In genomic region chr7:141948045-141948444, GRCm38 (mm10) we compare ENCODE assay signal across 11 mouse cellular contexts. TPM values are rescaled to one million over a fixed set of nuclear protein-coding genes. Genes with fewer than 3 reads are reported as not detected.
DNase-seq lines count a peak whose midpoint lies in the region; ATAC-seq and TF ChIP-seq lines count a peak whose summit lies in the region.
"Had no signal": no experiment of that assay in that cellular context is flagged by ENCODE, and none has a peak within 500 bp of the region (broad histone marks: within the 10 kb centered on the region; RNA-seq: fewer than 3 reads in every experiment).

No protein-coding gene starts in this region.

- 0 out of 2 replicates have a peak, but pooled peaks have one; percentile 16 for TF ChIP-seq CTCF in kidney, adult 2 months (conservative IDR thresholded peaks at IDR 0.05; ENCODE audit: insufficient read depth, insufficient read length, low read depth, low read length)
- peak; percentile 40 for TF ChIP-seq CTCF in ES-Bruce4 (IDR thresholded peaks at IDR 0.05; ENCODE audit: low read depth, low read length)

- 76% methylated on average over 1 of the region's 1 CpGs for WGBS in kidney, adult 2 months
- WGBS in midbrain, embryonic 15.5 days, result 90% methylated on average over 1 of the region's 1 CpGs

- H3K4me2 ChIP-seq in midbrain, embryonic 15.5 days, result peak overlapping the region; percentile 91

- TF ChIP-seq EP300 in ES-Bruce4 (IDR thresholded peaks at IDR 0.05; ENCODE audit: insufficient read depth, low read depth, low read length), result no peak

- no peak for ATAC-seq in midbrain, embryonic 15.5 days (replicated peaks)
- ATAC-seq in granulocyte monocyte progenitor cell, adult 5-6 weeks (replicated peaks; ENCODE audit: poor library complexity, severe bottlenecking), result no peak

- no peak for TF ChIP-seq POLR2A in kidney, adult 2 months (IDR thresholded peaks at IDR 0.05; ENCODE audit: low read depth, low read length)
- no peak for TF ChIP-seq POLR2A in ES-Bruce4 (IDR thresholded peaks at IDR 0.05; ENCODE audit: insufficient read depth, low read length)

- no peaks in the 10 kb centered on the region for H3K9me3 ChIP-seq in ES-Bruce4 (replicated peaks; ENCODE audit: control insufficient read depth, insufficient read depth, low read length, poor library complexity, severe bottlenecking)
- no peaks in the 10 kb centered on the region for H3K9me3 ChIP-seq in midbrain, embryonic 15.5 days

- H3K27me3 ChIP-seq in kidney, adult 2 months (replicated peaks; ENCODE audit: control insufficient read depth, insufficient read depth, low read length), result 0 out of 2 replicates have a peak, but pooled peaks cover 1% of the 10 kb centered on the region
- H3K27me3 ChIP-seq in ES-Bruce4 (ENCODE audit: control insufficient read depth, insufficient read depth, low read length, poor library complexity, severe bottlenecking), result peaks cover 3% of the 10 kb centered on the region
- no peaks in the 10 kb centered on the region for H3K27me3 ChIP-seq in midbrain, embryonic 15.5 days (replicated peaks)

- no peak overlapping the region for H3K27ac ChIP-seq in kidney, adult 2 months (ENCODE audit: insufficient read depth, low read depth, low read length)
- no peak overlapping the region for H3K27ac ChIP-seq in ES-Bruce4 (ENCODE audit: insufficient read depth, low read length)
- no peak overlapping the region for H3K27ac ChIP-seq in midbrain, embryonic 15.5 days

- no peaks in the 10 kb centered on the region for H3K36me3 ChIP-seq in kidney, adult 2 months (ENCODE audit: control insufficient read depth, insufficient read depth, low read length)
- H3K36me3 ChIP-seq in ES-Bruce4 (ENCODE audit: control insufficient read depth, insufficient read depth, low read length, poor library complexity, severe bottlenecking), result no peaks in the 10 kb centered on the region
- H3K36me3 ChIP-seq in midbrain, embryonic 15.5 days (replicated peaks), result no peaks in the 10 kb centered on the region

- H3K4me3 ChIP-seq in kidney, adult 2 months (ENCODE audit: insufficient read depth, low read depth, low read length), result no peak overlapping the region
- no peak overlapping the region for H3K4me3 ChIP-seq in ES-Bruce4 (ENCODE audit: low read depth, low read length)
- no peak overlapping the region for H3K4me3 ChIP-seq in midbrain, embryonic 15.5 days

- H3K4me1 ChIP-seq in kidney, adult 2 months (ENCODE audit: control insufficient read depth, insufficient read depth, low read length), result no peaks in the 10 kb centered on the region
- no peaks in the 10 kb centered on the region for H3K4me1 ChIP-seq in ES-Bruce4 (ENCODE audit: control insufficient read depth, insufficient read depth, low read length)
- peaks cover 57% of the 10 kb centered on the region for H3K4me1 ChIP-seq in midbrain, embryonic 15.5 days

- DNase-seq in cerebellum, adult 9-11 months, result peak; percentile 62
- no peak for DNase-seq in cerebellum, postnatal 4 days (ENCODE audit: low spot score in 2 of 2)
- DNase-seq in kidney, adult 2 months, result no peak
- no peak for DNase-seq in kidney, postnatal 36 days
- DNase-seq in thymus, adult 18-20 months, result no peak
- DNase-seq: heart, postnatal 36 days; kidney, postnatal 25 days; lung, postnatal 10 days had no signal

- H3K9ac ChIP-seq in ES-Bruce4 (ENCODE audit: low read depth, poor library complexity, severe bottlenecking), result no peak overlapping the region
- no peak overlapping the region for H3K9ac ChIP-seq in midbrain, embryonic 15.5 days

RNA-seq across cellular contexts. Expression of gene Brsk2, which starts 1.5 kb away (rescaled TPM):
- 0.31 and 0.52 TPM in 2 replicates for polyA plus RNA-seq in kidney, adult 2 months (2012; rRNA removed)
- 0.70 and 0.75 TPM in 2 replicates for polyA plus RNA-seq in ES-Bruce4 (2011; ENCODE audit: insufficient read depth, insufficient read length, low read depth, missing spikeins)
- polyA plus RNA-seq in midbrain, embryonic 15.5 days (2015; fragmentation: Nextera tagmentation; extraction: Ambion mirVana), result 24.7 and 25.9 TPM in 2 replicates
- total RNA-seq in granulocyte monocyte progenitor cell, adult 5-6 weeks (2014; fragmentation: Nextera tagmentation), result not detected in 2 replicates
- total RNA-seq in granulocyte monocyte progenitor cell, adult 5-6 weeks (2017), result not detected in 2 replicates

RNA-seq across cellular contexts. Expression of gene Tollip, which starts 29.7 kb away (rescaled TPM):
- polyA plus RNA-seq in kidney, adult 2 months (2012; rRNA removed), result 86.2 and 92.3 TPM in 2 replicates
- 44.9 and 47.1 TPM in 2 replicates for polyA plus RNA-seq in ES-Bruce4 (2011; ENCODE audit: insufficient read depth, insufficient read length, low read depth, missing spikeins)
- 82.6 TPM in 2 replicates for polyA plus RNA-seq in midbrain, embryonic 15.5 days (2015; fragmentation: Nextera tagmentation; extraction: Ambion mirVana)
- 25.2 and 34.4 TPM in 2 replicates for total RNA-seq in granulocyte monocyte progenitor cell, adult 5-6 weeks (2014; fragmentation: Nextera tagmentation)
- total RNA-seq in granulocyte monocyte progenitor cell, adult 5-6 weeks (2017), result 21.1 and 28.3 TPM in 2 replicates

Comparison
In these comparisons a context has a peak if more than half of its experiments do, and no peak if none do; other contexts are left out.
1. RNA of gene Brsk2, which starts 1.5 kb away (polyA plus RNA-seq): 24.7 to 25.9 TPM in midbrain, embryonic 15.5 days; 0.70 to 0.75 TPM in ES-Bruce4 and 0.31 to 0.52 TPM in kidney, adult 2 months; every median in the first group is over 10 times any median in the second.